10 mouse cellular contexts compared by ENCODE assay signal in the genomic region with DNA sequence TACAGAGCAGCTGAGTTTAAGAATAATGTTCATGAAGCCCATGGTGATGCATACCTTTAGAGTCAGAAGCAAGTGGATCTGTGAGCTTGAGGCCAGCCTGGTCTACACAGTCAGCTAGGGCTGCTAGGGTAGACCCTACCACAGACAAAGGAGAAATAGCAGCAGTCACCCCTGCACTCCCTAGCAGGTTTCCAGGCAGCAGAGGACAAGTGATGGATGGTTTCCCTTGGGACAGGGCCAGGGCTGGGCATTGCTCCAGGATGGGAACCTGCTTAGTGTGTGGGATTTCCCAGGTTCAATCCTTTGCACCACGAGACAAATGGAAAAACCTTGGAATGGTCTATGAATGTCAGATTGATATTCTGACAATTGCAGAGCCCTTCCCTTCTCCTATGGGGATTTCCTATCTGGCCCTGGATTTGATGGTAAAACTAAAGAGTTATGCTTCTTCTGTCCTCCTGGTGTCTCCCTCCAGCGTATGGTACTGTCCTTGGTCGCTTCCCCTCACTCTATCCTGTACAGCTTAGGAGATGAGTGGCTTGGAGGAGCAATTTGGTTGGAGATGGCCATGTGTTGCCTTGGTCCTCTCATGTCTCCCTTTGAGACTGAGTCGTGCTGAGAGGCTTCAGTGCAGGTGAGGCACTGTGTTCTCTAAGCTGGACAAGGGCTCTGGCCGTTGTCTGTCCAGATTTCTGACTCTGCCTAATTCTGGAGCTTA. TPM values are rescaled to one million over a fixed set of nuclear protein-coding genes. Genes with fewer than 3 reads are reported as not detected.
DNase-seq lines count a peak whose midpoint lies in the region; ATAC-seq lines count a peak whose summit lies in the region.
"Had no signal": no experiment of that assay in that cellular context is flagged by ENCODE, and none has a peak within 500 bp of the region (broad histone marks: within the 10 kb centered on the region; RNA-seq: fewer than 3 reads in every experiment).

No protein-coding gene starts in this region.

- H3K4me1 ChIP-seq in hindbrain, embryonic 13.5 days (replicated peaks) = no peaks in the 10 kb centered on the region
- no peaks in the 10 kb centered on the region for H3K4me1 ChIP-seq in hindbrain, embryonic 11.5 days (replicated peaks; ENCODE audit: control insufficient read depth, insufficient read depth, low read length)
- H3K4me1 ChIP-seq in hindbrain, embryonic 16.5 days (ENCODE audit: control insufficient read depth, insufficient read depth, low read depth, low read length) = no peaks in the 10 kb centered on the region

- no peak overlapping the region for H3K4me2 ChIP-seq in hindbrain, embryonic 13.5 days
- no peak overlapping the region for H3K4me2 ChIP-seq in hindbrain, embryonic 11.5 days (replicated peaks; ENCODE audit: low read depth, low read length)
- H3K4me2 ChIP-seq in hindbrain, embryonic 16.5 days (ENCODE audit: low read length) = no peak overlapping the region

- ATAC-seq in hindbrain, embryonic 13.5 days (ENCODE audit: low FRiP score) = 0 out of 2 replicates have a peak, but pooled peaks have one; percentile 43
- ATAC-seq in hindbrain, embryonic 11.5 days (ENCODE audit: low FRiP score) = no peak
- ATAC-seq in hindbrain, embryonic 16.5 days = peak; percentile 72; the same call in 1 of the 2 replicates
- no peak for ATAC-seq in megakaryocyte-erythroid progenitor cell, adult 5-6 weeks (replicated peaks; ENCODE audit: low FRiP score, low TSS enrichment, poor library complexity, severe bottlenecking)

- H3K9ac ChIP-seq in hindbrain, embryonic 13.5 days = no peak overlapping the region
- no peak overlapping the region for H3K9ac ChIP-seq in hindbrain, embryonic 11.5 days (ENCODE audit: low read depth, low read length)
- H3K9ac ChIP-seq in hindbrain, embryonic 16.5 days (ENCODE audit: low read depth, low read length) = no peak overlapping the region

- no peaks in the 10 kb centered on the region for H3K27me3 ChIP-seq in hindbrain, embryonic 13.5 days
- no peaks in the 10 kb centered on the region for H3K27me3 ChIP-seq in hindbrain, embryonic 11.5 days (ENCODE audit: control insufficient read depth, insufficient read depth, low read length)
- H3K27me3 ChIP-seq in hindbrain, embryonic 16.5 days (replicated peaks; ENCODE audit: control insufficient read depth, insufficient read depth, low read length) = no peaks in the 10 kb centered on the region

- no peak for DNase-seq in hindbrain, embryonic 11.5 days (ENCODE audit: low spot score)
- peak; percentile 68 to 89 for DNase-seq in adrenal gland, adult (ENCODE audit: inconsistent age in 2 of 2, low spot score in 1 of 2)
- peak; percentile 57 for DNase-seq in lung, postnatal 10 days
- DNase-seq in thymus, postnatal 4 days = no peak
- DNase-seq in thymus, postnatal 14 days = no peak

- no peak overlapping the region for H3K4me3 ChIP-seq in hindbrain, embryonic 13.5 days
- H3K4me3 ChIP-seq in hindbrain, embryonic 11.5 days (ENCODE audit: low read depth, low read length) = no peak overlapping the region
- H3K4me3 ChIP-seq in hindbrain, embryonic 16.5 days (ENCODE audit: low read length) = no peak overlapping the region

- 0 out of 2 replicates have a peak, but pooled peaks cover 3% of the 10 kb centered on the region for H3K36me3 ChIP-seq in hindbrain, embryonic 13.5 days
- H3K36me3 ChIP-seq in hindbrain, embryonic 11.5 days (ENCODE audit: control insufficient read depth, insufficient read depth, low read length) = no peaks in the 10 kb centered on the region; the same call in 1 of the 2 replicates
- no peaks in the 10 kb centered on the region for H3K36me3 ChIP-seq in hindbrain, embryonic 16.5 days (ENCODE audit: control insufficient read depth, insufficient read depth, low read length)

- no peaks in the 10 kb centered on the region for H3K9me3 ChIP-seq in hindbrain, embryonic 13.5 days
- H3K9me3 ChIP-seq in hindbrain, embryonic 11.5 days (ENCODE audit: control insufficient read depth, low read length) = no peaks in the 10 kb centered on the region
- H3K9me3 ChIP-seq in hindbrain, embryonic 16.5 days (ENCODE audit: control insufficient read depth, low read length) = no peaks in the 10 kb centered on the region

- WGBS in hindbrain, embryonic 13.5 days = 79% methylated on average over 5 of the region's 5 CpGs
- 77% methylated on average over 5 of the region's 5 CpGs for WGBS in hindbrain, embryonic 11.5 days
- WGBS in hindbrain, embryonic 16.5 days = 69% methylated on average over 5 of the region's 5 CpGs

- no peak overlapping the region for H3K27ac ChIP-seq in hindbrain, embryonic 13.5 days
- H3K27ac ChIP-seq in hindbrain, embryonic 11.5 days (ENCODE audit: low read depth, low read length) = no peak overlapping the region
- H3K27ac ChIP-seq in hindbrain, embryonic 16.5 days (ENCODE audit: low read depth, low read length) = no peak overlapping the region
- H3K27ac ChIP-seq: macrophage had no signal

RNA-seq across cellular contexts. Expression of a gene that starts 13.9 kb away (rescaled TPM):
- 0.19 and 0.23 TPM in 2 replicates for polyA plus RNA-seq in hindbrain, embryonic 13.5 days (2015; fragmentation: Nextera tagmentation; extraction: Ambion mirVana)
- polyA plus RNA-seq in hindbrain, embryonic 11.5 days (2014; fragmentation: Nextera tagmentation; extraction: Ambion mirVana) = 0.45 TPM in 1 of 2 replicates, not detected in the other
- 0.21 and 0.22 TPM in 2 replicates for polyA plus RNA-seq in hindbrain, embryonic 16.5 days (2015; fragmentation: Nextera tagmentation; extraction: Ambion mirVana)
- total RNA-seq in megakaryocyte-erythroid progenitor cell, adult 5-6 weeks (2014; fragmentation: Nextera tagmentation) = 0.37 TPM in 1 of 2 replicates, not detected in the other
- total RNA-seq in megakaryocyte-erythroid progenitor cell, adult 5-6 weeks (2017) = not detected in 2 replicates
- total RNA-seq: common myeloid progenitor, adult 5-6 weeks had no signal
- polyA plus RNA-seq: macrophage had no signal

RNA-seq across cellular contexts. Expression of a gene that starts 17.9 kb away (rescaled TPM):
- 235 and 248 TPM in 2 replicates for polyA plus RNA-seq in hindbrain, embryonic 13.5 days (2015; fragmentation: Nextera tagmentation; extraction: Ambion mirVana)
- 221 and 224 TPM in 2 replicates for polyA plus RNA-seq in hindbrain, embryonic 11.5 days (2014; fragmentation: Nextera tagmentation; extraction: Ambion mirVana)
- 246 and 270 TPM in 2 replicates for polyA plus RNA-seq in hindbrain, embryonic 16.5 days (2015; fragmentation: Nextera tagmentation; extraction: Ambion mirVana)
- total RNA-seq in megakaryocyte-erythroid progenitor cell, adult 5-6 weeks (2014; fragmentation: Nextera tagmentation) = 136 and 142 TPM in 2 replicates
- total RNA-seq in megakaryocyte-erythroid progenitor cell, adult 5-6 weeks (2017) = 68.2 and 68.8 TPM in 2 replicates

RNA-seq across cellular contexts. Expression of a gene that starts 37.1 kb away (rescaled TPM):
- polyA plus RNA-seq in hindbrain, embryonic 13.5 days (2015; fragmentation: Nextera tagmentation; extraction: Ambion mirVana) = 65.0 and 68.5 TPM in 2 replicates
- 63.0 and 64.4 TPM in 2 replicates for polyA plus RNA-seq in hindbrain, embryonic 11.5 days (2014; fragmentation: Nextera tagmentation; extraction: Ambion mirVana)
- 73.0 and 74.5 TPM in 2 replicates for polyA plus RNA-seq in hindbrain, embryonic 16.5 days (2015; fragmentation: Nextera tagmentation; extraction: Ambion mirVana)
- 12.5 and 15.2 TPM in 2 replicates for total RNA-seq in megakaryocyte-erythroid progenitor cell, adult 5-6 weeks (2014; fragmentation: Nextera tagmentation)
- 7.8 and 8.6 TPM in 2 replicates for total RNA-seq in megakaryocyte-erythroid progenitor cell, adult 5-6 weeks (2017)

RNA-seq across cellular contexts. Expression of a gene that starts 51.6 kb away (rescaled TPM):
- polyA plus RNA-seq in hindbrain, embryonic 13.5 days (2015; fragmentation: Nextera tagmentation; extraction: Ambion mirVana) = 1.7 and 2.1 TPM in 2 replicates
- 1.6 and 1.9 TPM in 2 replicates for polyA plus RNA-seq in hindbrain, embryonic 11.5 days (2014; fragmentation: Nextera tagmentation; extraction: Ambion mirVana)
- polyA plus RNA-seq in hindbrain, embryonic 16.5 days (2015; fragmentation: Nextera tagmentation; extraction: Ambion mirVana) = 2.6 and 2.8 TPM in 2 replicates
- 18.6 and 21.6 TPM in 2 replicates for total RNA-seq in megakaryocyte-erythroid progenitor cell, adult 5-6 weeks (2014; fragmentation: Nextera tagmentation)
- 30.4 and 37.3 TPM in 2 replicates for total RNA-seq in megakaryocyte-erythroid progenitor cell, adult 5-6 weeks (2017)

RNA-seq across cellular contexts. Expression of a gene that starts 55.1 kb away (rescaled TPM):
- polyA plus RNA-seq in hindbrain, embryonic 13.5 days (2015; fragmentation: Nextera tagmentation; extraction: Ambion mirVana) = 3.0 and 3.2 TPM in 2 replicates
- 10.8 and 14.3 TPM in 2 replicates for polyA plus RNA-seq in hindbrain, embryonic 11.5 days (2014; fragmentation: Nextera tagmentation; extraction: Ambion mirVana)
- polyA plus RNA-seq in hindbrain, embryonic 16.5 days (2015; fragmentation: Nextera tagmentation; extraction: Ambion mirVana) = 1.9 and 2.1 TPM in 2 replicates
- total RNA-seq in megakaryocyte-erythroid progenitor cell, adult 5-6 weeks (2014; fragmentation: Nextera tagmentation) = 35.7 and 47.0 TPM in 2 replicates
- 31.3 and 43.7 TPM in 2 replicates for total RNA-seq in megakaryocyte-erythroid progenitor cell, adult 5-6 weeks (2017)

Comparison
In these comparisons a context has a peak if more than half of its experiments do, and no peak if none do; other contexts are left out.
1. ATAC-seq: peak in hindbrain, embryonic 13.5 days (single experiment) and hindbrain, embryonic 16.5 days (single experiment); none in hindbrain, embryonic 11.5 days (single experiment) and megakaryocyte-erythroid progenitor cell, adult 5-6 weeks (single experiment).
2. DNase-seq: peak in adrenal gland, adult (2 of 2) and lung, postnatal 10 days (single experiment); none in hindbrain, embryonic 11.5 days (single experiment), thymus, postnatal 4 days (single experiment) and thymus, postnatal 14 days (single experiment).